Mouse (Mus musculus): Measurements from ENCODE around the gene Sav1.

Gene Sav1

DNA sequence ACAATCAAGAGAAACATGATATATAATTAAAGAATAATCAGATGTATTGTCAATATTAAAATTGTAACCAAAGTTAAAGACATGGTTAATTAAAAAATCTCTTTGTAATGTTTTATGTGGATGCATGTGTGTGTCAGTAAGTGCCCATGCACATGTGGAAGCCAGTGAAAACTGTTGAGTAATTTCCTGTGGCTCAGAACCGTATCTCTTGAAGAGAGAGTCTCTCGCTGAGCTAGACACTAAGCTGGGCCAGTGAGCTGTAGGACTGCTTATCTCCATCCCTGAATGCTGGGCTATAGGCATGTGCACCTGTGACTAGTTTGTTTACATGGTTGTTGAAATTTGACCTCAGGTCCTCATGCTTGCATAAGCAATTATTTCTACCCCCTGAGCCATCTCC is 29.4 kb downstream of the Sav1 start:
- DNase-seq (ENCODE audit: low read depth, low spot score): no peak

DNA sequence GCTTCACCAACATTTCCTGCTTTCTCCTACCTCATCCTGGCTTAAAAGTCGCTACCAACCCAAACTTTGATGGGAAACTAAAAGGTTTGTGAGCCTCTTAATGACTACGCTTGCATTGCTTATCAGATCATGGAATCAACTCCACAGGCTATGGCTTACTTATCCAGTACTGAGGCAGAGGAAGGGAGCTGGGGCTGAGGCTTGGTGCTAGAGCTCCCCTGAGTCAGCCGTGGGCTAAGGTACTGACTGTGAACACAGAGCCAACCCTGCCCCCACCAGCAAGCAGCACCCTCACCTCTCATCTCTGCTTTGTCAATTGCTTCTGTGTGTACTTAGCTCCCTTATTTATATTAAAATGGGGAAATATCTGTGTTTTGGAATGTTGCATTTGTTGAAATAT is 39.3 kb downstream of the Sav1 start:
- DNase-seq (ENCODE audit: low read depth, low spot score): no peak

GRCm38 (mm10) chr12:69945861-69946260 is 40.9 kb downstream of the Sav1 start:
- DNase-seq (ENCODE audit: low read depth, low spot score): no peak

- DNase-seq (ENCODE audit: low read depth, low spot score): no peak
Observed at GRCm38 (mm10) chr12:69941655-69942329, 45.0 kb downstream of the Sav1 start.

DNA sequence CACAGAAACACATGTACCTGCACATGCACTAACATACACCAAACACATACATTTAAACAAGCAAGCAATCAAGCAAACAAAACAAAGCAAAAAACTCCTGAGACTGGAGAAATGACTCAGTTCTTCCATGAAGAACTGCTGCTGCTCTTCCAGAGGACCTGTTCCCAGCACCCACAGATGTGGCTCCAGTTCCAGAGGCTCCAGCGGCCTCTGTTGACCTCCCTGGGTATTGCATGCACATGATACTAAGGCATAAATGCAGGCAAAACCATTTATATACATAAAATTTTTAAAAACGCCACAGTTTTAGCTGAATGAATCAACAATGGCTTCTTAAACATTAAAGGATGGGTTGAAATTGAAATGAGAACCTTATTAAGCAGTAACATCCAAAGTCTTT is 47.5 kb downstream of the Sav1 start:
- DNase-seq (ENCODE audit: low read depth, low spot score): no peak

GRCm38 (mm10) chr12:69937731-69938130 is 49.1 kb downstream of the Sav1 start:
- DNase-seq (ENCODE audit: low read depth, low spot score): no peak

- DNase-seq (ENCODE audit: low read depth, low spot score): no peak
Observed at GRCm38 (mm10) chr12:69926716-69927115, 60.1 kb downstream of the Sav1 start.

GRCm38 (mm10) chr12:69924012-69924411 is 62.8 kb downstream of the Sav1 start:
- peak; percentile 57 for DNase-seq (ENCODE audit: low read depth, low spot score)

DNA sequence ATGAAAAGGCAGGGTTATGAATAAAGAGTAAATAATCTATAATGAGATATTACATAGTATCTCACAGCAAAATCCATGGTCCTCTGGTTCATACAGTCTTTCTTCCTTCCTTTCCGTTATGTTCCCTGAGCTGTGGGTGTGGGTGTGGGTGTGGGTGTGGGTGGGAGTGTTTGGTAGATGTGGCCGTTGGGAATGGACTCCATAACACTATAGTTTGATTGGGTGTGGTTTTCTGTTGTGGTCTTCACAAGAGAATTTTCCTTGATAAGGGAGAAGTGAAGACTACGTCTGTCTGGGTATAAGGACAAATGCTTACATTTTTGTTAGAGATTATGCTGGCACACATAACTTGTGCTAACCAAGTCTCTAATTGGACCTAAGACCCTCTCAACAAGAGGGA is 63.2 kb downstream of the Sav1 start:
- no peak for DNase-seq (ENCODE audit: low read depth, low spot score)

DNA sequence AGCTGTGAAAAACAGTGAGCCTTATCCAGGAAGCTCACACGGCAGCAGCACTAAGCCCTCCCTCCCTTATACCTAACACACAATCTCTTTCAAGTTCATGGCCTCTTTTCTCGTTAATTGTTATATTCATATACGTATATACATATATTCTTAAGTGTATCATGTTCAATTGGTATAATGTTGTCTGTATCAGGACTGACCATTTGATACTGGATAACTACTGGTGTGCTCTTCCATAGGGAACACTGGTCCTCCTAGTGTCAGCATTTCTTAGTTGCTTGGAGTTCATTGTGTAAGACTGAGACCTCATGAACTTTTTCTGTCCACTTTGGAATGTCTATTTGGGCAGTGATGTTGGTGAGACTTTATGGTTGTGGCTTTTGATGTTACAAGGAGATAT is 63.7 kb downstream of the Sav1 start:
- no peak for DNase-seq (ENCODE audit: low read depth, low spot score)

GRCm38 (mm10) chr12:69922099-69922498 is 64.7 kb downstream of the Sav1 start:
- DNase-seq (ENCODE audit: low read depth, low spot score): no peak

DNA sequence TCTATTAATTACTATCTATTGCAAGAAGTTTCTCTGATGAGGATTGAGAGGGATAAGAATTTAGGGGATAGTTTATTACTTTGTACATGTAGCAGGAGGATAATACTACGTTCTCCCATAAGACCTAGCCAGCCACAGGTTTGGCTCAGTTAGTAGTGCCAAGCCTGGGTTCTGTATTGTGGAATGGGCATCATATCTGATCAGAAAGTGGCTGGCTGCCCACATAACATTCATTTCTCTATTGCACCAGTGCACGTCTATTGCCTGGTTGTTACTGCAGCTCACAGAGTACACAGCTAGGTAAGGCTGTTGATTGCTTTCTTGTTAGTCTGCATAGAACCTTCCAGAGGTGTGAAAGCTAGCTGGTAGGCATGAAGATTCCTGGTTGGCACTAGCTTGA is 68.9 kb downstream of the Sav1 start:
- DNase-seq (ENCODE audit: low read depth, low spot score): no peak

All from c-Kit-negative CD71-positive TER-119-positive erythroid progenitor cells, embryonic 14.5 days (primary cell).